Mouse (Mus musculus): ENCODE results near the gene Snrk. TPM values are rescaled to one million over a fixed set of nuclear protein-coding genes. Genes with fewer than 3 reads are reported as not detected.

Gene Snrk
- polyA plus RNA-seq, 1 experiment from 2014 or later, result 42.4 TPM

DNA sequence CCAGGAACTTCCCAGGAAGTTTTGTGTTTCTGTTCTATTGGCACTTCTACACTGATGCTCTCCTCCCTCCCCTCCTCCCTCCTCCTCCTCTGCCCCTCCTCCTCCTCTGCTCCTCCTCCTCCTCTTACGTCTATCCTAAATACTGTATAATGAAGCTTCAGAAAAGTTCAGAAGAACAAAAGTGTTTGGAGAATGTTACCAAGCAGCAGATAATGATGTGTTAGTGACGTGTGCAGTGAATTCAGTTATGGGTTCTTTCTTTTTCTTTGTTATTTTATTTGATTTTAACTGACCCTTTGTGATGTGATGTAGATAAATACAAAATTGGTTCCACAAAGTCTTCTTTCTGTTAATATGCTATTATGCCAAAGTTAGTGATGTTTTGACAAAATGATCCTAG lies 22.2 kb downstream of the Snrk start:
- Histone ChIP-seq H3K36me3 (ENCODE audit: control insufficient read depth, insufficient read depth, low read length) (peaks cover 4% of the 10 kb centered on the region; the same call in 1 of the 2 replicates), H3K4me1 (replicated peaks; ENCODE audit: control insufficient read depth, insufficient read depth, low read length) (no peaks in the 10 kb centered on the region), H3K4me2 (ENCODE audit: low read depth, low read length, severe bottlenecking) (no peak overlapping the region), H3K27ac (ENCODE audit: low read depth, low read length) (no peak overlapping the region), H3K27me3 (ENCODE audit: control insufficient read depth, insufficient read depth, low read length) (no peaks in the 10 kb centered on the region), H3K9ac (ENCODE audit: low read length) (no peak overlapping the region), H3K9me3 (ENCODE audit: control insufficient read depth, low read length) (no peaks in the 10 kb centered on the region), H3K4me3 (ENCODE audit: low read depth, low read length) (no peak overlapping the region)
- WGBS, result 62% methylated on average over 2 of the region's 2 CpGs
- ATAC-seq (replicated peaks; ENCODE audit: low FRiP score) (no peak), DNase-seq (ENCODE audit: low spot score) (no peak)

- H3K4me2 ChIP-seq (ENCODE audit: low read depth, low read length, severe bottlenecking), result no peak overlapping the region
- H3K36me3 ChIP-seq (ENCODE audit: control insufficient read depth, insufficient read depth, low read length), result peaks cover 6% of the 10 kb centered on the region; the same call in 1 of the 2 replicates
- H3K9ac ChIP-seq (ENCODE audit: low read length), result no peak overlapping the region
- 100% methylated on average over 1 of the region's 1 CpGs for WGBS
- no peak overlapping the region for H3K27ac ChIP-seq (ENCODE audit: low read depth, low read length)
- H3K9me3 ChIP-seq (ENCODE audit: control insufficient read depth, low read length), result no peaks in the 10 kb centered on the region
- no peaks in the 10 kb centered on the region for H3K27me3 ChIP-seq (ENCODE audit: control insufficient read depth, insufficient read depth, low read length)
- DNase-seq (ENCODE audit: low spot score) (no peak), ATAC-seq (replicated peaks; ENCODE audit: low FRiP score) (no peak)
- H3K4me1 ChIP-seq (replicated peaks; ENCODE audit: control insufficient read depth, insufficient read depth, low read length), result no peaks in the 10 kb centered on the region
- H3K4me3 ChIP-seq (ENCODE audit: low read depth, low read length), result no peak overlapping the region
Measured at GRCm38 (mm10) chr9:122143219-122143618, 26.2 kb downstream of the Snrk start.

- Histone ChIP-seq H3K4me3 (ENCODE audit: low read depth, low read length) (no peak overlapping the region), H3K4me2 (ENCODE audit: low read depth, low read length, severe bottlenecking) (no peak overlapping the region), H3K27ac (ENCODE audit: low read depth, low read length) (no peak overlapping the region), H3K4me1 (replicated peaks; ENCODE audit: control insufficient read depth, insufficient read depth, low read length) (no peaks in the 10 kb centered on the region), H3K9ac (ENCODE audit: low read length) (no peak overlapping the region), H3K36me3 (ENCODE audit: control insufficient read depth, insufficient read depth, low read length) (peaks cover 6% of the 10 kb centered on the region; the same call in 1 of the 2 replicates), H3K9me3 (ENCODE audit: control insufficient read depth, low read length) (no peaks in the 10 kb centered on the region), H3K27me3 (ENCODE audit: control insufficient read depth, insufficient read depth, low read length) (no peaks in the 10 kb centered on the region)
- WGBS, result 94% methylated on average over 3 of the region's 3 CpGs
- no peak for DNase-seq (ENCODE audit: low spot score)
- ATAC-seq (replicated peaks; ENCODE audit: low FRiP score), result no peak
Measured at GRCm38 (mm10) chr9:122144776-122145175, 27.7 kb downstream of the Snrk start.

DNA sequence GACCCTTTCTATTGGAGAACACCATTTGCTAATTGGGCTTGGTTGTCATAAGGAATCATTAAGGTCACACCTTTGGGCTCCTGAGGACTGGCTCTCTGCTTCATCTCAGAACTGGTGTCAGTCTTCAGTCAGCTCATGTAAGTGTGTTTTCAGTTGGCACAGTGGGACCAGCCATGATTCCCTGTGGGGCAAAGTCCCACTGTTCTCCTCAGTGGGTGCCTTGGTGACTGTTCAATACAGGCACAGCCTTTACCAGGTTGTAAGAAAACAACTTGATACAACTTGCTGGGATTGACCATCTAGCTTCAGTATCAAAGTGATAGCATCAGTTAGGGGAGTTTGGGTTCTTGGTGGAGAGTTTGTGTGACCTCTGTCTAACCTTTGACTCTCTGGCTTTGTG lies 28.6 kb downstream of the Snrk start:
- peaks cover 6% of the 10 kb centered on the region; the same call in 1 of the 2 replicates for H3K36me3 ChIP-seq (ENCODE audit: control insufficient read depth, insufficient read depth, low read length)
- no peak overlapping the region for H3K4me3 ChIP-seq (ENCODE audit: low read depth, low read length)
- H3K9ac ChIP-seq (ENCODE audit: low read length), result no peak overlapping the region
- DNase-seq (ENCODE audit: low spot score) (no peak), ATAC-seq (replicated peaks; ENCODE audit: low FRiP score) (no peak)
- H3K4me2 ChIP-seq (ENCODE audit: low read depth, low read length, severe bottlenecking), result no peak overlapping the region
- no peak overlapping the region for H3K27ac ChIP-seq (ENCODE audit: low read depth, low read length)
- no peaks in the 10 kb centered on the region for H3K4me1 ChIP-seq (replicated peaks; ENCODE audit: control insufficient read depth, insufficient read depth, low read length)
- no peaks in the 10 kb centered on the region for H3K9me3 ChIP-seq (ENCODE audit: control insufficient read depth, low read length)
- no peaks in the 10 kb centered on the region for H3K27me3 ChIP-seq (ENCODE audit: control insufficient read depth, insufficient read depth, low read length)

- Histone ChIP-seq H3K36me3 (ENCODE audit: control insufficient read depth, insufficient read depth, low read length) (peaks cover 6% of the 10 kb centered on the region; the same call in 1 of the 2 replicates), H3K4me2 (ENCODE audit: low read depth, low read length, severe bottlenecking) (no peak overlapping the region), H3K9me3 (ENCODE audit: control insufficient read depth, low read length) (no peaks in the 10 kb centered on the region), H3K27ac (ENCODE audit: low read depth, low read length) (no peak overlapping the region), H3K9ac (ENCODE audit: low read length) (no peak overlapping the region), H3K4me3 (ENCODE audit: low read depth, low read length) (no peak overlapping the region), H3K4me1 (replicated peaks; ENCODE audit: control insufficient read depth, insufficient read depth, low read length) (no peaks in the 10 kb centered on the region), H3K27me3 (ENCODE audit: control insufficient read depth, insufficient read depth, low read length) (no peaks in the 10 kb centered on the region)
- DNase-seq (ENCODE audit: low spot score) (no peak), ATAC-seq (replicated peaks; ENCODE audit: low FRiP score) (no peak)
- WGBS, result 85% methylated on average over 4 of the region's 4 CpGs
Measured at GRCm38 (mm10) chr9:122146124-122146870, 29.2 kb downstream of the Snrk start.

DNA sequence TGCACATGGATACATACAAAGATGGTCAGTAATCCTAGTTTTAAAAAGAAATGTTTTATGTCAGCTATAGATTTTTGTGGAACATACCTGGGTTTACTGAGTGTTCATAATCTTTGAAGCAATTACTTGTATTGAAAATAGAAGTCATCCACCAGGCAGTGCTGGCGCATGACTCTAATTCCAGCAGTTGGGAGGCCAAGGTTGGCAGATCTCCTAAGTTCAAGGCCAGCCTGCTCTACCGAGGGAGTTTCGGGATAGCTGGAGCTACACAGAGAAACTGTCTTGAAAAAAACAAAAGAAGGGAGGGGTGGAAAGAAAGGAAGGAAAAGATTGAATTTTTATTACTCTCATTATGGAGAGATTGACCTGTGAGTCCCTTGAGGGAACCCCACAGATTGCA lies 31.3 kb downstream of the Snrk start:
- no peak for DNase-seq (ENCODE audit: low spot score)
- Histone ChIP-seq H3K4me2 (ENCODE audit: low read depth, low read length, severe bottlenecking) (no peak overlapping the region), H3K9me3 (ENCODE audit: control insufficient read depth, low read length) (no peaks in the 10 kb centered on the region), H3K27me3 (ENCODE audit: control insufficient read depth, insufficient read depth, low read length) (no peaks in the 10 kb centered on the region), H3K9ac (ENCODE audit: low read length) (no peak overlapping the region), H3K4me3 (ENCODE audit: low read depth, low read length) (no peak overlapping the region), H3K36me3 (ENCODE audit: control insufficient read depth, insufficient read depth, low read length) (peaks cover 6% of the 10 kb centered on the region; the same call in 1 of the 2 replicates), H3K27ac (ENCODE audit: low read depth, low read length) (no peak overlapping the region), H3K4me1 (replicated peaks; ENCODE audit: control insufficient read depth, insufficient read depth, low read length) (no peaks in the 10 kb centered on the region)
- ATAC-seq (replicated peaks; ENCODE audit: low FRiP score), result no peak
- WGBS, result 86% methylated on average over 3 of the region's 3 CpGs

DNA sequence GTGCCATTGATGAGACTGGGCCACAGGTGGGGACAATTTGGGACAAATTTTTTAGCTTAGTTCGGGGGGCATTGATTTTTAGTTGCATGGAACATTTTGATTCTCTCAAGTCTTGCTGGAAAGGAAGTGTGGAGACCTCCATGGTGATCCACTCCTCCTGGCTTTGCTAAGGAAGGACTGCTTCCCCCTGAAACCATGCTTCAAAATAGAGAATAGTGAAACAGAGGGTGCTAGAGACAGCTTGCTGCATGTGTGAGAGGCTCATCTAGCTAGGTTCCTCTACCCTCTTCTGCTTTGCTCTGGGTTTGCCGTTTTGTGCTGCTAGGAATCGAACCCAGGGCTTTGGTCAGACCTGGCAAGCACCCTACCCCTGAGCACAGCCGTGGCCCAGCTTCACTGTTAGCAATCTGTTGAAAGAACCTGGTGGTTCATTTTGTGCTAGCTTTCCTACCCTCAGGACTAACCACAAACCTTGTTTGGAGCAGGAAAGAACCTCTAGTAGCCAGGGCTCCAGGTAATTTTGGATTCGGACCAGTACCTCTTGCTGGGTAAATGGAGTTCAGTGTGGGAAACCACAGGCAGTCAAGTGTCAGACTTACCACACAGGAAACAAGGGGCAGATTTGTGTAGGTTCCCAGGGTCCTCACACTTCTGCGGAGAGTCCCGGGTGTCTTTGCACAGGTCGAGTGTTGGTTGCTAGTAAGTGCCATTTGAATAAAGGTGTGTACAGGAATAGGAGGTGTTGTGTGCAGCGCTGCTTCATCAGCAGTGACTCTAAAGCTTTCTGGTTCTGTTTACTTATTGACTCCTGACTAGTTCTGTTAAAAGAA lies 33.1 kb downstream of the Snrk start:
- Histone ChIP-seq H3K36me3 (ENCODE audit: control insufficient read depth, insufficient read depth, low read length) (no peaks in the 10 kb centered on the region), H3K4me2 (ENCODE audit: low read depth, low read length, severe bottlenecking) (no peak overlapping the region), H3K9ac (ENCODE audit: low read length) (no peak overlapping the region), H3K4me1 (replicated peaks; ENCODE audit: control insufficient read depth, insufficient read depth, low read length) (no peaks in the 10 kb centered on the region), H3K9me3 (ENCODE audit: control insufficient read depth, low read length) (no peaks in the 10 kb centered on the region), H3K27ac (ENCODE audit: low read depth, low read length) (no peak overlapping the region), H3K4me3 (ENCODE audit: low read depth, low read length) (no peak overlapping the region), H3K27me3 (ENCODE audit: control insufficient read depth, insufficient read depth, low read length) (no peaks in the 10 kb centered on the region)
- no peak for ATAC-seq (replicated peaks; ENCODE audit: low FRiP score)
- 87% methylated on average over 9 of the region's 9 CpGs for WGBS
- no peak for DNase-seq (ENCODE audit: low spot score)

DNA sequence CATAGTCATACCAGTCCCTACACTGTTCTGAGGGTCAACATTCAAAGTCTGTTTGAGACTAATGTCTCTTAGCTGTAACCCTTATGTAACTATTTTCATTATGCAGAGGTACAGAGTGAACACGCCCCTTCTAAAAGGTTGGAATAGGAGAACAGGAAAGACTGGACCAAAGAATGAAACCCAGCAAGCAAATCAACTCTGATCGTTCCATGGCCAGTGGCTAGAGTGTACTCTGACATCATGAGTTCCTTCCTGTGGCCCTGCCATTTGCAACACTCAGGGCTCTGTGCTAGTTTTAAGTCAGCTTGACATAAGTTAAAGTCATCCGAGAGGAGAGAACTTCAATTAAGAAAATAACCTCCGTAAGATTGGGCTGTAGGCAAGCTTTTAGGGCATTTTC lies 35.0 kb downstream of the Snrk start:
- no peaks in the 10 kb centered on the region for H3K27me3 ChIP-seq (ENCODE audit: control insufficient read depth, insufficient read depth, low read length)
- no peaks in the 10 kb centered on the region for H3K4me1 ChIP-seq (replicated peaks; ENCODE audit: control insufficient read depth, insufficient read depth, low read length)
- no peaks in the 10 kb centered on the region for H3K9me3 ChIP-seq (ENCODE audit: control insufficient read depth, low read length)
- no peak for DNase-seq (ENCODE audit: low spot score)
- H3K9ac ChIP-seq (ENCODE audit: low read length), result no peak overlapping the region
- ATAC-seq (replicated peaks; ENCODE audit: low FRiP score), result no peak
- no peaks in the 10 kb centered on the region; the same call in 1 of the 2 replicates for H3K36me3 ChIP-seq (ENCODE audit: control insufficient read depth, insufficient read depth, low read length)
- 93% methylated on average over 4 of the region's 4 CpGs for WGBS
- no peak overlapping the region for H3K4me2 ChIP-seq (ENCODE audit: low read depth, low read length, severe bottlenecking)
- no peak overlapping the region for H3K27ac ChIP-seq (ENCODE audit: low read depth, low read length)
- no peak overlapping the region for H3K4me3 ChIP-seq (ENCODE audit: low read depth, low read length)

Measured in forebrain, embryonic 11.5 days (tissue).